Mouse (Mus musculus): ENCODE measurements at regions not wholly inside any gene's neighbourhood (a gene's known extent, or its start where the extent isn't known, plus 50 kb on each side); places are given as distances from the start of the nearest gene placed in this dataset.

GRCm38 (mm10) chr2:117399487-117399886, 56.7 kb upstream of the Rasgrp1 start:
- DNase-seq, result no peak

GRCm38 (mm10) chr2:117403425-117404175, 60.8 kb upstream of the Rasgrp1 start:
- DNase-seq, result no peak

- DNase-seq, result no peak
Measured at GRCm38 (mm10) chr2:117405453-117405852, 62.7 kb upstream of the Rasgrp1 start.

- no peak for DNase-seq
Measured at GRCm38 (mm10) chr2:117408241-117408640, 65.4 kb upstream of the Rasgrp1 start.

- peak; percentile 13 to 54 for DNase-seq
Measured at GRCm38 (mm10) chr2:117412045-117412606, 69.3 kb upstream of the Rasgrp1 start.

GRCm38 (mm10) chr2:117417229-117417970, 74.6 kb upstream of the Rasgrp1 start:
- DNase-seq, result no peak

GRCm38 (mm10) chr2:117418121-117418615, 75.4 kb upstream of the Rasgrp1 start:
- no peak for DNase-seq

- DNase-seq, result no peak
Measured at GRCm38 (mm10) chr2:117418711-117419110, 75.9 kb upstream of the Rasgrp1 start.

- no peak for DNase-seq
Measured at GRCm38 (mm10) chr2:117421376-117421775, 78.6 kb upstream of the Rasgrp1 start.

GRCm38 (mm10) chr2:117422756-117423155, 80.0 kb upstream of the Rasgrp1 start:
- no peak for DNase-seq

- DNase-seq, result no peak
Measured at GRCm38 (mm10) chr2:117429205-117429604, 86.4 kb upstream of the Rasgrp1 start.

GRCm38 (mm10) chr2:117432010-117432409, 89.2 kb upstream of the Rasgrp1 start:
- DNase-seq, result no peak

GRCm38 (mm10) chr2:117432923-117433322, 90.1 kb upstream of the Rasgrp1 start:
- DNase-seq, result no peak

- DNase-seq, result no peak
Measured at GRCm38 (mm10) chr2:117433482-117433881, 90.7 kb upstream of the Rasgrp1 start.

GRCm38 (mm10) chr2:117438079-117438478, 95.3 kb upstream of the Rasgrp1 start:
- no peak for DNase-seq

GRCm38 (mm10) chr2:117438586-117439371, 96.0 kb upstream of the Rasgrp1 start:
- DNase-seq, result peak; percentile 34 to 80

- no peak for DNase-seq
Measured at GRCm38 (mm10) chr2:117439372-117440183, 96.8 kb upstream of the Rasgrp1 start.

- DNase-seq, result no peak
Measured at GRCm38 (mm10) chr2:117440801-117441281, 98.0 kb upstream of the Rasgrp1 start.

GRCm38 (mm10) chr2:117442862-117443261, 100.1 kb upstream of the Rasgrp1 start:
- DNase-seq, result no peak

GRCm38 (mm10) chr2:117444671-117445070, 101.9 kb upstream of the Rasgrp1 start:
- peak; percentile 14 to 62 for DNase-seq

GRCm38 (mm10) chr2:117446876-117447275, 104.1 kb upstream of the Rasgrp1 start:
- DNase-seq, result no peak

Data from kidney, postnatal 36 days (tissue).